Mouse (Mus musculus) spleen, adult 2 months (tissue): ENCODE measurements around the gene Fam189b.

Experiments used
- CTCF ChIP-seq: fragments of 200-500 bp; IDR thresholded peaks from 2 replicates; pipeline ENCODE4 v1.5.1; 2011; ENCODE audit warnings: mild to moderate bottlenecking, inconsistent platforms; ENCODE audit not compliant: insufficient read depth, insufficient read length, insufficient replicate concordance; ENCODE audit errors: extremely low read depth
- POLR2A ChIP-seq: fragments of 200-500 bp; IDR thresholded peaks from 2 replicates; pipeline ENCODE4 v1.6.1; 2011; ENCODE audit warnings: low read depth, low read length, inconsistent platforms

DNA sequence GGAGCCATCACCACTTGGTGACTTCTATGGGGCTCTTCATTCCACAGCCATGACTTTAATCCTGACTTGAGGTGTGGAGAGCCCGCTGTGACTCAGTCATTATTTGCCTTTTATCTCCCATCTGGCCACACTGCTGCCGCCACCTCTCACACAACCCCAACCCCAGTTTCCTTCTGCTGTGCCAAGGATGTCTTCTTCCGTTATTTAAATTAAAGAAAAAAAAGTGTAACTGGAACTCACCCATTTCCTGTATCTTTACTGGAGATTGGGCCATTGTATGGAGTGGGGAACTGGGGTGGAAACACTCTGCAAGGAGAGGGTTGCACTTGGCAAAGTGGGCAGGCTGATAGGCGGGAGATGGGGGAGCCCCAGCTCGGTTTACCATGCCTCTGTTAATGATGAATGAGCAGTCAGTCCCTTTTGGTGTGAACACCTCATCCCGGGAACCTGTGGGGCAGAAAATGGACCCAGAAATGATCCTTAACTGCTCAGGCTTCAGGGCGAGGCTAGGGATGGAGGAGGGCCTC, 349 bp upstream of the Fam189b start:
- no peak for TF ChIP-seq CTCF
- no peak for TF ChIP-seq POLR2A
